Mouse (Mus musculus): ENCODE results near the gene Mrps21. TPM values are rescaled to one million over a fixed set of nuclear protein-coding genes. Genes with fewer than 3 reads are reported as not detected.
A peak's percentile ranks its signal among the peaks of the same experiment; 100 is the strongest.
"Not testable (repeated sequence)": the region's sequence is repeated elsewhere in the genome, so short reads cannot be mapped to it uniquely, and the experiment has no call there.

Gene Mrps21
- polyA plus RNA-seq, 1 experiment from 2014 or later = 380 TPM

- Histone ChIP-seq H3K9me3 (no peaks in the 10 kb centered on the region), H3K4me1 (peaks cover 52% of the 10 kb centered on the region), H3K27me3 (ENCODE audit: insufficient read depth, poor library complexity, severe bottlenecking) (no peaks in the 10 kb centered on the region), H3K4me3 (peak overlapping the region; percentile 65), H3K27ac (peak overlapping the region; percentile 73), H3K36me3 (peaks cover 22% of the 10 kb centered on the region)
- 58% methylated on average over 9 of the region's 9 CpGs for WGBS
- no peak for DNase-seq (ENCODE audit: low spot score)
Measured at GRCm38 (mm10) chr3:95901616-95902372, 30.5 kb upstream of the Mrps21 start.

GRCm38 (mm10) chr3:95899800-95900524 is 28.6 kb upstream of the Mrps21 start:
- no peak for DNase-seq (ENCODE audit: low spot score)
- Histone ChIP-seq H3K27ac (no peak overlapping the region), H3K4me1 (peaks cover 43% of the 10 kb centered on the region), H3K4me3 (no peak overlapping the region), H3K9me3 (no peaks in the 10 kb centered on the region), H3K27me3 (ENCODE audit: insufficient read depth, poor library complexity, severe bottlenecking) (no peaks in the 10 kb centered on the region), H3K36me3 (peaks cover 27% of the 10 kb centered on the region)
- WGBS = 76% methylated on average over 13 of the region's 13 CpGs

- H3K4me1 ChIP-seq = peaks cover 34% of the 10 kb centered on the region
- not testable (repeated sequence) for H3K27me3 ChIP-seq (ENCODE audit: insufficient read depth, poor library complexity, severe bottlenecking); H3K27ac ChIP-seq; H3K9me3 ChIP-seq; DNase-seq (ENCODE audit: low spot score); H3K4me3 ChIP-seq
- 83% methylated on average over 7 of the region's 7 CpGs for WGBS
- peaks cover 23% of the 10 kb centered on the region for H3K36me3 ChIP-seq
Measured at GRCm38 (mm10) chr3:95895501-95895900, 24.2 kb upstream of the Mrps21 start.

DNA sequence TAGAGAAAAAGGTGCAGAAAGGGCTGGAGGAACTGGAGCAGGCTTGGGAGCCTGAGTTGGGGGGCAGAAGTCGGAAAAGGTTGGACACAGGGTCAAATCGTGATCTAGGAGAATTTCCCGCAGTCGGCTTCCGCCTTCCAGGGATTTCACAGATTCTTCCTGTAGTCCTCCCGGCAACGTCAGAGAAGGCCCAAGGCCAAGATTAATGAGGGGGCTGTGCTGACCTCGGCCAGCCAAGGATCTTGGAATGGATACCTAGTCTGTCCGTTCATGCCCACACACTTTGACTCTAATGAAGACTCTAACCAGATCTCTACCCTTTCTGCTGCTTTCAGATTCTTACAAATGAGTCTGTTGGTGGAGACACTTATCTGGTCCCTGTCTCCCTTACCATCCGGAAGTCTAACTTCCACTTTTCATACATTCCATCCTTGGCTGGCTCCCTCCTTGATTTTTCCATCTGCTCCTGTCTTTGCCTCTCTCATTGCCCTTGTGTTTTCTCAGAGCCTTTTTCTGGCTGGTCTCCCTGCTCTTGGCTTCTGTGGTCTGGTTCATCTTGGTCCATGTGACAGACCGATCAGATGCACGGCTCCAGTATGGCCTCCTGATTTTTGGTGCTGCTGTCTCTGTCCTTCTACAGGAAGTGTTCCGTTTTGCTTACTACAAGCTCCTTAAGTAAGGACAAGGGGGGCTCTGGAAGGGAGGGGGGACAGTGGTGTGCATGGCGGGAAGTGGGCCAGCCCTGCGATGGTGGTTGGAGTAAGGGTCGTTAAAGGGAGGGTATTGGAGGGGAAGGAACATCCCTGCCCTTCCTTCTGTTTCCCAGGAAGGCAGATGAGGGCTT is 23.2 kb upstream of the Mrps21 start:
- DNase-seq (ENCODE audit: low spot score) = no peak
- Histone ChIP-seq H3K9me3 (no peaks in the 10 kb centered on the region), H3K4me3 (peak overlapping the region; percentile 78), H3K27ac (peak overlapping the region; percentile 91), H3K4me1 (peaks cover 34% of the 10 kb centered on the region), H3K27me3 (ENCODE audit: insufficient read depth, poor library complexity, severe bottlenecking) (no peaks in the 10 kb centered on the region), H3K36me3 (peaks cover 20% of the 10 kb centered on the region)
- 9% methylated on average over 16 of the region's 16 CpGs for WGBS

DNA sequence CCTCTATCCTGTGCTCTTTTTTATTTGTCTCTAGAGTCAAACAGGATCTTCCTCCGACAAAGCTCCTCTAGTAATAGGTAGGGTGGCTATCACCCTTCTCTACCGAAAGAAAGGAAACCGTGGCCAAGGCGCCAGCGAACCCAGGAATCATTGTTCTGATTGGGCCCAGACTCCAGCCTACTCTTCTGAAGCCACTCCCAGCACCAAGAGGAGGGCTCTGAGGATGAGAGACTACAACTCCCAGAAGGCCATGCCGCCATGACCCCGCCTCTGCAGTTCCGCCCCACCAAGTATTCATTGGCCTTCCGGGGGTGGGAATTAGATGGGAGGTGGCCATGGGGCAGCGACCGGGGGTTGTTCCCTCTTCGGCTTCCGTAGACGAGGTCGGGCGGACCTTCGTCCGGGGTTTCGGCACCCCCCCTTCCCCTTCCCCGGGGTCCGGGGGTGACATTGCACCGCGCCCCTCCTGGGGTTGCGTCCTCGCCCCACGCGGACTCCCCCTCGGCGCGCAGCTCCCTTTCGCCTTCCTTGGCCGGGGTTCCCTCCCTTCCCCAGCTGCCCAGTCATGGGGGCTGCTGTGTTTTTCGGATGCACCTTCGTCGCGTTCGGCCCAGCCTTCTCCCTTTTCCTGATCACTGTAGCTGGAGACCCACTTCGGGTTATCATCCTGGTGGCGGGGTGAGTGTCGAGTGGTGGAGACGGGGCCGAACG is 22.4 kb upstream of the Mrps21 start, which contains the start of gene Aph1a:
Gene Aph1a (plus strand): TSS at position 364 of the 711 bp plus-strand sequence.
- under 1% methylated on average over 34 of the region's 43 CpGs for WGBS
- DNase-seq (ENCODE audit: low spot score) = peak; percentile 99
- peaks cover 14% of the 10 kb centered on the region for H3K36me3 ChIP-seq
- H3K4me1 ChIP-seq = peaks cover 34% of the 10 kb centered on the region
- peak within 1 kb of the TSS; percentile 78 for H3K4me3 ChIP-seq
- H3K9me3 ChIP-seq; H3K27me3 ChIP-seq (ENCODE audit: insufficient read depth, poor library complexity, severe bottlenecking): not testable (repeated sequence)
- peak within 1 kb of the TSS; percentile 91 for H3K27ac ChIP-seq

- Histone ChIP-seq H3K4me1 (peaks cover 34% of the 10 kb centered on the region), H3K4me3 (peak overlapping the region; percentile 78), H3K9me3 (no peaks in the 10 kb centered on the region), H3K27me3 (ENCODE audit: insufficient read depth, poor library complexity, severe bottlenecking) (no peaks in the 10 kb centered on the region), H3K27ac (peak overlapping the region; percentile 87), H3K36me3 (peaks cover 8% of the 10 kb centered on the region)
- DNase-seq (ENCODE audit: low spot score) = no peak
- WGBS = 19% methylated on average over 7 of the region's 7 CpGs
Measured at GRCm38 (mm10) chr3:95893126-95893525, 21.8 kb upstream of the Mrps21 start.

GRCm38 (mm10) chr3:95892066-95893052 is 21.0 kb upstream of the Mrps21 start:
- Histone ChIP-seq H3K27ac (peak overlapping the region; percentile 87), H3K4me3 (peak overlapping the region; percentile 47), H3K4me1 (peaks cover 34% of the 10 kb centered on the region), H3K9me3 (no peaks in the 10 kb centered on the region), H3K27me3 (ENCODE audit: insufficient read depth, poor library complexity, severe bottlenecking) (no peaks in the 10 kb centered on the region), H3K36me3 (peaks cover 13% of the 10 kb centered on the region)
- 28% methylated on average over 11 of the region's 11 CpGs for WGBS
- DNase-seq (ENCODE audit: low spot score) = no peak

- peaks cover 34% of the 10 kb centered on the region for H3K4me1 ChIP-seq
- H3K4me3 ChIP-seq = peak within 1 kb of the TSS; percentile 47
- H3K9me3 ChIP-seq = no peaks in the 10 kb centered on the region
- peaks cover 13% of the 10 kb centered on the region for H3K36me3 ChIP-seq
- DNase-seq (ENCODE audit: low spot score) = no peak
- no peaks in the 10 kb centered on the region for H3K27me3 ChIP-seq (ENCODE audit: insufficient read depth, poor library complexity, severe bottlenecking)
- WGBS = 20% methylated on average over 12 of the region's 12 CpGs
- peak within 1 kb of the TSS; percentile 87 for H3K27ac ChIP-seq
Measured at GRCm38 (mm10) chr3:95891211-95892065, 20.1 kb upstream of the Mrps21 start, which contains the start of gene BC028528. Gene BC028528 (minus strand): TSS chr3:95892005.

- 80% methylated on average over 3 of the region's 3 CpGs for WGBS
- H3K4me1 ChIP-seq = peaks cover 27% of the 10 kb centered on the region
- no peaks in the 10 kb centered on the region for H3K9me3 ChIP-seq
- H3K36me3 ChIP-seq = peaks cover 15% of the 10 kb centered on the region; the same call in 1 of the 2 replicates
- no peaks in the 10 kb centered on the region for H3K27me3 ChIP-seq (ENCODE audit: insufficient read depth, poor library complexity, severe bottlenecking)
- no peak overlapping the region for H3K4me3 ChIP-seq
- DNase-seq (ENCODE audit: low spot score) = no peak
- no peak overlapping the region for H3K27ac ChIP-seq
Measured at GRCm38 (mm10) chr3:95889664-95890063, 18.3 kb upstream of the Mrps21 start.

GRCm38 (mm10) chr3:95887596-95887995 is 16.3 kb upstream of the Mrps21 start:
- H3K27ac ChIP-seq = no peak overlapping the region
- H3K36me3 ChIP-seq = peaks cover 15% of the 10 kb centered on the region; the same call in 1 of the 2 replicates
- H3K27me3 ChIP-seq (ENCODE audit: insufficient read depth, poor library complexity, severe bottlenecking) = no peaks in the 10 kb centered on the region
- peaks cover 27% of the 10 kb centered on the region for H3K4me1 ChIP-seq
- H3K9me3 ChIP-seq = no peaks in the 10 kb centered on the region
- no peak overlapping the region for H3K4me3 ChIP-seq
- 71% methylated on average over 4 of the region's 4 CpGs for WGBS
- no peak for DNase-seq (ENCODE audit: low spot score)
